Mouse (Mus musculus): ENCODE results near the gene Unk. TPM values are rescaled to one million over a fixed set of nuclear protein-coding genes. Genes with fewer than 3 reads are reported as not detected.
A peak's percentile ranks its signal among the peaks of the same experiment; 100 is the strongest.

The Unk gene
- polyA plus RNA-seq, 1 experiment from 2014 or later = 15.0 TPM

DNA sequence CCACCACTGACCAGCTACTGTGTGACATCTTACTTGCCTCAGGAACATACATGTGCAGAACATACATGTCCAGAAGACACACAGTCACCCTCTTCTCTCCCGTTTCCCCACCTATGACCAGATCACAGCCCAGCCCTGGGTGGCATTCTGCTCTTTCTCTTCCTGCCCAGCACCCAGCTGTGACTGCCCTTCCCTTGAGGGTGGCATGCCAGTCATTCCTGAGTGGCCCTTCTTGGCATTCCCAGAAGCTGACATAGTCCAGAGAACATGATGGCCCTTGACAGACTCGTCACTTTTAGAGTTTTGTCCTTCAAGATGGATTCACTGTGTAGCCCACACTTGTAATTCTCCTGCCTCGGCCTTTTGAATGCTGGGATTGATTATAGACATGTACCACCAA is 42.5 kb downstream of the Unk start:
- peak overlapping the region; percentile 40 for H3K27ac ChIP-seq (ENCODE audit: low read length)
- 43% methylated on average over 3 of the region's 3 CpGs for WGBS
- TF ChIP-seq EP300 (IDR thresholded peaks at IDR 0.05) (peak; percentile 92), CTCF (IDR thresholded peaks at IDR 0.05) (no peak)

DNA sequence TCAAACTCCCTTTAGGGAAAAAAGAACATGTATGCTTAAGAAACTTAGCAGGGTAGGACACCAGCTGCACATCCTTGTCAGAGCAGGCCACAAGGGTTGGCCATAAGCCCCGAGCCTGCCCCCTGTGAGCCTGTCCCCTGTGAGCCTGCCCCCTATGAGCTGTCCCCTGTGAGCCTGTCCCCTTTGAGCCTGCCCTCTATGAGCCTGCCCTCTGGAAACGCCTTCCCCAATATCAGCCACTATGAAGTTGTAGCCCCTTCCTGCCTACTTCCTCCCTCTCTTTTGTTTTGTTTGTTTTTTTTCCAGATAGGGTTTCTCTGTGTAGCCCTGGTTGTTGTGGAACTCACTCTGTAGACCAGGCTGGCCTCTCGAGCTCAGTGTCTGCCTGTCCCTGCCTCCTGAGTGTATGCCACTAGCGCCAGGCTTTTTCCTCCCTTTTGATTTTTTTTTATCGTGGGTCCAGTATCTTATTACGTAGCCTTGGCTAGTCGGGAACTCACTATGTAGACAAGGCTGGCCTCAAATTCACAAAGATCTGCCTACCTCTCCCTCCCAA is 44.4 kb downstream of the Unk start:
- Histone ChIP-seq H3K27me3 (replicated peaks; ENCODE audit: insufficient read depth, low read length) (no peaks in the 10 kb centered on the region), H3K4me2 (replicated peaks; ENCODE audit: low read depth, low read length) (no peak overlapping the region), H3K9me3 (ENCODE audit: low read length) (no peaks in the 10 kb centered on the region), H3K9ac (replicated peaks; ENCODE audit: low read depth) (no peak overlapping the region), H3K27ac (ENCODE audit: low read length) (no peak overlapping the region), H3K4me3 (ENCODE audit: low read depth, low read length) (no peak overlapping the region), H3K36me3 (ENCODE audit: insufficient read depth, low read length) (peaks cover 7% of the 10 kb centered on the region; the same call in 1 of the 2 replicates), H3K4me1 (ENCODE audit: insufficient read depth, low read depth, low read length) (peaks cover 4% of the 10 kb centered on the region; the same call in 1 of the 2 replicates)
- TF ChIP-seq EP300 (IDR thresholded peaks at IDR 0.05) (no peak), CTCF (IDR thresholded peaks at IDR 0.05) (no peak)
- DNase-seq (ENCODE audit: low spot score) (no peak), ATAC-seq (no peak)
- WGBS = 53% methylated on average over 7 of the region's 7 CpGs

More for the DNA sequence above, 42.5 kb downstream of the Unk start:
- no peaks in the 10 kb centered on the region for H3K36me3 ChIP-seq (ENCODE audit: insufficient read depth, low read length)
- no peaks in the 10 kb centered on the region for H3K9me3 ChIP-seq (ENCODE audit: low read length)
- ATAC-seq = peak; percentile 79
- H3K4me2 ChIP-seq (replicated peaks; ENCODE audit: low read depth, low read length) = no peak overlapping the region
- no peaks in the 10 kb centered on the region for H3K27me3 ChIP-seq (replicated peaks; ENCODE audit: insufficient read depth, low read length)
- no peak overlapping the region for H3K4me3 ChIP-seq (ENCODE audit: low read depth, low read length)
- H3K4me1 ChIP-seq (ENCODE audit: insufficient read depth, low read depth, low read length) = no peaks in the 10 kb centered on the region; the same call in 1 of the 2 replicates
- no peak overlapping the region for H3K9ac ChIP-seq (replicated peaks; ENCODE audit: low read depth)
- peak; percentile 83 for DNase-seq (ENCODE audit: low spot score)

DNA sequence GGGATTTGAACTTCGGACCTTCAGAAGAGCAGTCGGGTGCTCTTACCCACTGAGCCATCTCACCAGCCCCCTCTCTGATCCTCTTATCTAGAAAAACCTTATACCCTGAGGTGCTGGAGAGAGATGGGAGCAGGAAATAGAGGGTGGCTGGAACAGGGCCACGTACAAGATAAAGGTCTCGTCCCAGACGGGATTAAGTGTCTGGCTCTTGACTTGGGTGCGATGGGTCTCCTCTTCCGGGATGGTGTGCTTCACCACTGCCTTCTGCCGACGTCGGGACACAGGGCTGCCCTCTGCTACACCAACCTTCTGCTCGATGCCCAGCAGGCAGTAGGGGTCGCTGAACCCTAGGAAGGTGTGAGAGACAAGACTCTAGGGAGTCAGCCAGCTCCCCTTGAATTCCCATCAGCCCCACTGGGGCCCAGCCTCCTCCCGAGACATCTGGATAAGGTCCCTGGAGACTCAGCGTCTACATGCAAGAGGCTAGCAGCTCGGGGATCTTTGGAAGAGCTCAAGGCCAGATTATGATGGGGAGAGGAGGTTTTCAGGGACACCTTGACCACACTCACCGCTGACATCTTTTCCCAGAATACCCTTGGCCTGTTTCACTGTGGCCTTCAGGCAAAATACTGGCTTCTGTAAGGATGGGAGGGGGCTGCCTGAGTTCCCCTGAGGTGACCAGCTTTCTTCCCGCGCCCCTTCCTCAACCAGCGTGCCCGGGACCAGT is 45.6 kb downstream of the Unk start:
- H3K27me3 ChIP-seq (replicated peaks; ENCODE audit: insufficient read depth, low read length) = no peaks in the 10 kb centered on the region

DNA sequence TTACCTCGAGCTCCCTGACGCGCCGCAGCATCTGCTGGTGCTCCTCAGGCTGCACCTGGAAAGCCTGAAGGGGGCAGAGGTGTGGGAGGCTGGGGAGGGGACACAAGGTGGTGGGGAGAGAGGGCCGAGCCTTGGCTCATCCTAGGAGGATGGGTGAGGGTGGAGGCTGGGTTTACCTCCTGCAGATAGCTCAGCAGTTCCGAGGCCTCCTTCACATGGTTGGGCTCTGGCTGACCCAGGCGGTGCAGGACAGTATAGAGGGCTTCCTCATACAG is 46.1 kb downstream of the Unk start:
- TF ChIP-seq EP300 (IDR thresholded peaks at IDR 0.05) = no peak
- TF ChIP-seq CTCF (IDR thresholded peaks at IDR 0.05) = 0 out of 2 replicates have a peak, but pooled peaks have one; percentile 6
- DNase-seq (ENCODE audit: low spot score) (no peak), ATAC-seq (no peak)
- Histone ChIP-seq H3K4me3 (ENCODE audit: low read depth, low read length) (no peak overlapping the region), H3K9ac (replicated peaks; ENCODE audit: low read depth) (no peak overlapping the region), H3K27ac (ENCODE audit: low read length) (no peak overlapping the region), H3K4me2 (replicated peaks; ENCODE audit: low read depth, low read length) (peak overlapping the region; percentile 61), H3K4me1 (ENCODE audit: insufficient read depth, low read depth, low read length) (peaks cover 4% of the 10 kb centered on the region; the same call in 1 of the 2 replicates), H3K9me3 (ENCODE audit: low read length) (no peaks in the 10 kb centered on the region), H3K36me3 (ENCODE audit: insufficient read depth, low read length) (peaks cover 13% of the 10 kb centered on the region; the same call in 1 of the 2 replicates), H3K27me3 (replicated peaks; ENCODE audit: insufficient read depth, low read length) (no peaks in the 10 kb centered on the region)
- 69% methylated on average over 7 of the region's 7 CpGs for WGBS

More for the DNA sequence above, 45.6 kb downstream of the Unk start:
- H3K9ac ChIP-seq (replicated peaks; ENCODE audit: low read depth) = no peak overlapping the region
- no peak for DNase-seq (ENCODE audit: low spot score)
- H3K4me1 ChIP-seq (ENCODE audit: insufficient read depth, low read depth, low read length) = peaks cover 4% of the 10 kb centered on the region; the same call in 1 of the 2 replicates
- H3K4me2 ChIP-seq (replicated peaks; ENCODE audit: low read depth, low read length) = peak overlapping the region; percentile 61; the same call in 1 of the 2 replicates
- 45% methylated on average over 19 of the region's 20 CpGs for WGBS
- H3K36me3 ChIP-seq (ENCODE audit: insufficient read depth, low read length) = peaks cover 13% of the 10 kb centered on the region; the same call in 1 of the 2 replicates
- no peak overlapping the region for H3K27ac ChIP-seq (ENCODE audit: low read length)
- TF ChIP-seq CTCF (IDR thresholded peaks at IDR 0.05) (peak; percentile 30; the same call in 1 of the 2 replicates), EP300 (IDR thresholded peaks at IDR 0.05) (no peak)
- H3K4me3 ChIP-seq (ENCODE audit: low read depth, low read length) = no peak overlapping the region
- H3K9me3 ChIP-seq (ENCODE audit: low read length) = no peaks in the 10 kb centered on the region
- no peak for ATAC-seq

DNA sequence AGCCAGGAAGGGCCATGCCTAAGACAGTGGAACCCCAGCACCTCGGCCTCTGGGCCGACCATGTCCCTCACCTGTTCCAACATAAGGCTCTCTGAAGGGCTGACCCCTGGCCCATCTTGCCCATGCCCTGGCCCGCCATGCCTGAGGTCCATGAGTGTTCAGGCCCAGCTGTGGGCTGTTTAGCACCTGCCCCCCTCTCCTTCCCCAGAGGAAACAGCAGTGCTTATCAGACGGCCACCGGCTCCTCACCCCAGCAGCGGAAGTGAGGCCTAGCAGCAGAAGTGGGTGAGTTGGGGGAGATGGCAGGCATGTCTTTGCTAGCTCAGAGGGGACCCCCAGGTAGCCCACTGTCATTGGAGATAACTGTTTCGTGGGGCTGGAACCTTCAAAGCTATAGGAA is 46.7 kb downstream of the Unk start:
- peak overlapping the region; percentile 61 for H3K4me2 ChIP-seq (replicated peaks; ENCODE audit: low read depth, low read length)
- DNase-seq (ENCODE audit: low spot score) (no peak), ATAC-seq (no peak)
- no peak for TF ChIP-seq EP300 (IDR thresholded peaks at IDR 0.05)
- TF ChIP-seq CTCF (IDR thresholded peaks at IDR 0.05) = no peak
- 66% methylated on average over 7 of the region's 7 CpGs for WGBS
- no peaks in the 10 kb centered on the region for H3K27me3 ChIP-seq (replicated peaks; ENCODE audit: insufficient read depth, low read length)
- peak overlapping the region; percentile 92 for H3K27ac ChIP-seq (ENCODE audit: low read length)
- H3K9me3 ChIP-seq (ENCODE audit: low read length) = no peaks in the 10 kb centered on the region
- peaks cover 13% of the 10 kb centered on the region; the same call in 1 of the 2 replicates for H3K36me3 ChIP-seq (ENCODE audit: insufficient read depth, low read length)
- peak overlapping the region; percentile 31; the same call in 1 of the 2 replicates for H3K4me3 ChIP-seq (ENCODE audit: low read depth, low read length)
- peaks cover 4% of the 10 kb centered on the region; the same call in 1 of the 2 replicates for H3K4me1 ChIP-seq (ENCODE audit: insufficient read depth, low read depth, low read length)
- 0 out of 2 replicates have a peak overlapping the region, but pooled peaks have one; percentile 50 for H3K9ac ChIP-seq (replicated peaks; ENCODE audit: low read depth)

DNA sequence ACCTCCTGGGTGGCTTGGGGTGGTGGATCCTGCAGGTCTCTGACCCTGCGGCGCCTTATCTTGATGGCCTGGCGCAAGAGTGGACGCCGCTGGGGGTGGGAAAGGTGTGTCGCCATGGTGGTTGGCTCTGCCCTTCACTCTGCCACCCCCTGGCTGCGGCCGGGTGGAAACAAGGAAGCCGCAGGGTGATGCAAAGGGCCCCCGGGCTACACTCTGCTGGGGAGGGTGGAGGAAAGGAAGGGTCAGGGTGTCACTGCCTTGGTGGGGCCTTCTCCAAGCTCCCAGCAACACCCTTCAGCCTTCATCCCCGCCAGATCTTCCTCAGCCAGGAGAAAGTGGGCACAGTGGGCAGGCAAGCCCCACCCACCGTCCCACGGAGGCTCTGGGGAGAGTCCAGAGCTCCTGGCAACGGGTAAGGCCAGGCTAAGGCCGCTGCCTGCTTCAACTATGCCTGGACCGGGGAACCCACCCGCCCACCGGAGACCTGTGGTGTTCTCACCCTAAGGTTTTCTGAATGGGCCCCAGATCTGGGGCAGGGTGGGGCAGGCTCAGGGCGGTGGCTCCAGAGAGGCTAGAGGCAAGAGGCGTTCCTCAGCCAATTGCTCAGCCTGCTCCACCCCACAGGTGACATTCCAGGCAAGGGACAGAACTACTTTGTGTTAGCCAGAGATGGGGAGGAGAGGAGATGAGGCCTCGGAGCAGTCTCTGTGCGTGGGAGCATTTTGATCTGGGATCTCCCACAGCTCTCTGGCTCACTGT is 47.5 kb downstream of the Unk start, which contains the start of gene Unc13d:
Gene Unc13d (minus strand): TSS at position 516 of the 759 bp plus-strand sequence.
- peak within 1 kb of the TSS; percentile 92 for H3K27ac ChIP-seq (ENCODE audit: low read length)
- peaks cover 4% of the 10 kb centered on the region; the same call in 1 of the 2 replicates for H3K4me1 ChIP-seq (ENCODE audit: insufficient read depth, low read depth, low read length)
- no peaks in the 10 kb centered on the region for H3K9me3 ChIP-seq (ENCODE audit: low read length)
- H3K36me3 ChIP-seq (ENCODE audit: insufficient read depth, low read length) = peaks cover 20% of the 10 kb centered on the region; the same call in 1 of the 2 replicates
- peak; percentile 84 for DNase-seq (ENCODE audit: low spot score)
- WGBS = 49% methylated on average over 22 of the region's 22 CpGs
- peak; percentile 72 for TF ChIP-seq CTCF (IDR thresholded peaks at IDR 0.05)
- peak; percentile 69 for TF ChIP-seq EP300 (IDR thresholded peaks at IDR 0.05)
- H3K4me3 ChIP-seq (ENCODE audit: low read depth, low read length) = peak within 1 kb of the TSS; percentile 31
- peak within 1 kb of the TSS; percentile 50 for H3K9ac ChIP-seq (replicated peaks; ENCODE audit: low read depth)
- H3K4me2 ChIP-seq (replicated peaks; ENCODE audit: low read depth, low read length) = peak within 1 kb of the TSS; percentile 61
- ATAC-seq = peak; percentile 88
- H3K27me3 ChIP-seq (replicated peaks; ENCODE audit: insufficient read depth, low read length) = no peaks in the 10 kb centered on the region

Data from lung, postnatal 0 days (tissue).